Mouse (Mus musculus): ENCODE data around the gene Tbcb. TPM values are rescaled to one million over a fixed set of nuclear protein-coding genes. Genes with fewer than 3 reads are reported as not detected.

Gene Tbcb
- polyA plus RNA-seq, 1 experiment from 2014 or later: 245 TPM

DNA sequence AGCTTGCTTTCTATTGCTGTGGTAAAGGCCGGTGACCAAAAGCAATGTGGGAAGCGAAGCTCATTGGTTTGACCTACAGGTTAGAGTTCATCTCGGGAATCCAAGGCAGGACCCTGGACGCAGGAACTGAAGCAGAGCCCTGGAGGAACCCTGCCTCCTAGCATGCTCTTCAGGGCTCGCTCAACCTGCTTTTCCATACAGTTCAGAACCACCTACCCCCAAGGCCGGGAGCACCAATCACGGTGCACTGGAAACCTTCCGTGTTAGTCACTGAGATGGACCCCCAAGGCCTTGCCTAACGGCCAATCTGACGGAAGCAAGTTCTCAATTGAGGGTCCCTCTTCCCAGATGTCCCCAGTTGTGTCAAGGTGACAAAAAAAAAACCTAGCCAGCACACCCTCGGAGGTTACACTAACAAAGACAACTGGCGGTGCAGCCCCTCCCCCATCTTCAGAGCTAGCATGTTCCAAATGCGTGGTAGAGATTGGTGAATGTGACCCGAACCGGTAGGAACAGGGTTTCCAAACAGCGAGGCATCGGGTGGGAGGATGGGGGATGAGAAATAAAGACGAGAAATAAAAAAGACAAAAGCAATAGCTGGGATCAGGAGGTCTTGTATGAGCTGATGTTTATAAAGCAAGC lies 32.5 kb downstream of the Tbcb start:
- 81% methylated on average over 18 of the region's 18 CpGs for WGBS
- Histone ChIP-seq H3K4me3 (replicated peaks) (no peak overlapping the region), H3K36me3 (replicated peaks) (no peaks in the 10 kb centered on the region), H3K9me3 (no peaks in the 10 kb centered on the region), H3K27ac (no peak overlapping the region), H3K9ac (no peak overlapping the region), H3K27me3 (0 out of 2 replicates have a peak, but pooled peaks cover 3% of the 10 kb centered on the region), H3K4me2 (no peak overlapping the region), H3K4me1 (peaks cover 8% of the 10 kb centered on the region)
- no peak for ATAC-seq (ENCODE audit: low FRiP score)

DNA sequence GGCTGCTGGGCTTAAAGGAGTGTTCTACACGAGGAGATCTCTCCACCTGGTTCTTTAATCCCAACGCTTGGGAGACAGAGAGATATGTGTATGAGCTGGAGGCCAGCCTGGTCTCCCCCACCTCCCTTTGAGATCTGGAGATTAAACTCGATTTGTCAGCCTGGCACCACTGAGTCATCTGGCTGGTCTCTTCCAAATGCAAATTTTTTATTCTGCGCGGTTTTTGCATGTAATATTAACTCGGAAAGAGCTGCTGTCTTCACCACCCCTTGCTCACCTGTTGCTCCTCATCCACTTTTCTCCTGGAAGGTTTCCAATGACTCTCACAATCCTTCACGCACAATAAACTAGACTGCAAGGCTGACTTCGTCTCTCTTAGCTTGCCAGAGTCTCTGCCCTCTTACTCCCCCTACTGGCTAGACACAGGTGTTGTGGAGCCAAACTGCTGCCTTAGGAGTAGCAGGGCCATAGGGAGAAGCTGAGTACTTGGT lies 33.5 kb downstream of the Tbcb start, which contains the start of gene Capns1:
TSS of gene Capns1 (minus strand) at position 331 of the 491 bp plus-strand sequence.
- Histone ChIP-seq H3K4me3 (replicated peaks) (peak within 1 kb of the TSS; percentile 12; the same call in 1 of the 2 replicates), H3K27ac (no peak within 1 kb of the TSS), H3K9me3 (no peaks in the 10 kb centered on the region), H3K4me2 (peak within 1 kb of the TSS; percentile 20), H3K27me3 (0 out of 2 replicates have a peak, but pooled peaks cover 3% of the 10 kb centered on the region), H3K4me1 (peaks cover 11% of the 10 kb centered on the region), H3K9ac (no peak within 1 kb of the TSS), H3K36me3 (replicated peaks) (no peaks in the 10 kb centered on the region)
- 6% methylated on average over 8 of the region's 8 CpGs for WGBS
- ATAC-seq (ENCODE audit: low FRiP score): no peak

DNA sequence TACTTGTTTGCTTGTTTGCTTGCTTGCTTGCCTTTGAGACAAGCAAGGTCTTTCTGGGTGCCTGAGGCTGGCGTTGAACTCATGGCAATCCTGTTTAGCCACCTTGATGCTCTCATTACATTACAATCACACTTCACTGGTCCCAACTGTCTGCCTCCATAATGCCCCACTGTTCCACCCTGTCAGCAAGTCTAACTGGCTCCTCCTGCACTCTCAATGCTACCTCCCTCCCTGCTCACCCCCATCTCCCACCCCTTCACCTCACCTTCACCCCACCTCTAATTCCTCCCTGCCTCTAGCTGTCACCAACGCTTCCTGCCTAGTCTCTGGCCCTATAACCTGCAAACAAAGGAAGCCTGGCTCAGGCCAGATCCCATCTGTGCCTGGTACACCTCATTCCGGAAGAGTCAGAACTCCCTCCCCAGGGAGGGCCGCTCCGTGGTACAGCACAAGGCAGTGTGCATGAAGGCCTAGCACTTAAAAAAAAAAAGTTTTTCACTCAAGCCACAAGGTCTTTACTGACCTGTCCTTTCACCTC lies 34.4 kb downstream of the Tbcb start:
- Histone ChIP-seq H3K9me3 (no peaks in the 10 kb centered on the region), H3K27me3 (0 out of 2 replicates have a peak, but pooled peaks cover 3% of the 10 kb centered on the region), H3K9ac (no peak overlapping the region), H3K4me3 (replicated peaks) (no peak overlapping the region), H3K27ac (no peak overlapping the region), H3K4me2 (no peak overlapping the region), H3K4me1 (peaks cover 19% of the 10 kb centered on the region), H3K36me3 (replicated peaks) (no peaks in the 10 kb centered on the region)
- ATAC-seq (ENCODE audit: low FRiP score): no peak
- 83% methylated on average over 5 of the region's 5 CpGs for WGBS

DNA sequence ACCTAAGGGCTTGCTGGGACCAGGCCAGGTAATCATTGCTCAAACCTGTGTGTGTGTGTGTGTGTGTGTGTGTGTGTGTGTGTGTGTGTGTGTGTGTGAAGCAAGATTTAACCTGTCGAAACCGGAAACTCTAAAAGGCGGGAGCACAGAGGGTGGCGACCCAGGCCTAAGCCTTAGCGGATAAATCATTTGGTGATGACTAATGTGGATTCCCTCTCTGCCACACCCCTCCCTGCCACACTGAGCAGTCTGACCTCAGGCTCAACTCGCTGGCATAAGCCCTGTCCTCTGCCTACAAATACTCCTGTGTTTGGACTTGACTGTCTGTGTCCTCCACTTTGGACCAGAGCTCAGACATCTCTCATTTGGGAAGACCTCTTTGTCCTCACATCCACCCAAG lies 35.9 kb downstream of the Tbcb start:
- ATAC-seq (ENCODE audit: low FRiP score): no peak
- Histone ChIP-seq H3K9ac (no peak overlapping the region), H3K27ac (no peak overlapping the region), H3K27me3 (no peaks in the 10 kb centered on the region), H3K4me1 (peaks cover 21% of the 10 kb centered on the region), H3K4me3 (replicated peaks) (no peak overlapping the region), H3K4me2 (no peak overlapping the region), H3K9me3 (no peaks in the 10 kb centered on the region), H3K36me3 (replicated peaks) (peaks cover 12% of the 10 kb centered on the region)
- WGBS: 86% methylated on average over 6 of the region's 6 CpGs

DNA sequence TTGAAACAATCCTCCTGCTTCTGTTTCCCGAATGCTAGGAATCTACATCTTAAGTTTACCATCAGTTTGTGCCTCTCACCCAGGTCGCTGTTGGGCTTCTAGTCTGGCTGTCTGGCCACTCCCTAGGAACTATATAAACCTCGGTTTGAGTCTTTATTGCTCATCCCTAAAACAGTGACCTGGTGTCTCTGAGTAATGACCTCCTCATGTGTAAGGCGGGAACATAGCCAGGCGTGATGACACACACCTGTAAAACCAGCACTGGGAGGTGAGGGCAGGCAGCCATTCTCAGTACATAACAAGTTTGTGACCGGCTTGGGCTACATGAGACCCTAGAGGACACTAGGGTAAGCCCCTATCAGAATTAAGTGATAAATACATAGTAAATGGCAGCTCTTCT lies 36.6 kb downstream of the Tbcb start:
- Histone ChIP-seq H3K9me3 (no peaks in the 10 kb centered on the region), H3K9ac (peak overlapping the region; percentile 74; the same call in 1 of the 2 replicates), H3K36me3 (replicated peaks) (peaks cover 18% of the 10 kb centered on the region), H3K27ac (no peak overlapping the region), H3K4me1 (peaks cover 21% of the 10 kb centered on the region), H3K4me3 (replicated peaks) (no peak overlapping the region), H3K4me2 (peak overlapping the region; percentile 81), H3K27me3 (no peaks in the 10 kb centered on the region)
- ATAC-seq (ENCODE audit: low FRiP score): no peak
- 72% methylated on average over 6 of the region's 6 CpGs for WGBS

DNA sequence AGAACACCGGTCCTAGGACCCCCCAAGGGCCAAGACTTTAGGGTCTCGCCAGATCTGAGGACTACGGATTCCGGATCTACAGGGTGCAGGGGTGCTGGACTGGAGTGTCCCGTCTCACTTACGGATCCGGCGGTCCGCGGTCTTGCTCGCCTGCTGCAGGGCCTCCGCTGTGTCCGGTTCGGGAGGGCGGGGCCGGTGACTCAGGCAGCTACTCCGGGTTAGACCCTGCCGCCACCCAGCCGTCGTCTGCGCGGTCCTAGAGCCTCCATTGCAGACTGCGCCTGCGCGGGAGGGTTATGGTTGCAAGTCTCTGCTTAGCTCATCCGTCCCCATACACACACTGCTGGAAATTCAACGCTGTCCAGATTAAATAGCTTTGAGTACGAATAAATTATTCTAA lies 37.2 kb downstream of the Tbcb start:
- Histone ChIP-seq H3K9me3 (no peaks in the 10 kb centered on the region), H3K4me2 (peak overlapping the region; percentile 81), H3K27ac (peak overlapping the region; percentile 75), H3K36me3 (replicated peaks) (peaks cover 24% of the 10 kb centered on the region), H3K4me1 (peaks cover 21% of the 10 kb centered on the region), H3K27me3 (no peaks in the 10 kb centered on the region), H3K4me3 (replicated peaks) (peak overlapping the region; percentile 74), H3K9ac (peak overlapping the region; percentile 74)
- WGBS: under 1% methylated on average over 28 of the region's 28 CpGs
- peak; percentile 91 for ATAC-seq (ENCODE audit: low FRiP score)

DNA sequence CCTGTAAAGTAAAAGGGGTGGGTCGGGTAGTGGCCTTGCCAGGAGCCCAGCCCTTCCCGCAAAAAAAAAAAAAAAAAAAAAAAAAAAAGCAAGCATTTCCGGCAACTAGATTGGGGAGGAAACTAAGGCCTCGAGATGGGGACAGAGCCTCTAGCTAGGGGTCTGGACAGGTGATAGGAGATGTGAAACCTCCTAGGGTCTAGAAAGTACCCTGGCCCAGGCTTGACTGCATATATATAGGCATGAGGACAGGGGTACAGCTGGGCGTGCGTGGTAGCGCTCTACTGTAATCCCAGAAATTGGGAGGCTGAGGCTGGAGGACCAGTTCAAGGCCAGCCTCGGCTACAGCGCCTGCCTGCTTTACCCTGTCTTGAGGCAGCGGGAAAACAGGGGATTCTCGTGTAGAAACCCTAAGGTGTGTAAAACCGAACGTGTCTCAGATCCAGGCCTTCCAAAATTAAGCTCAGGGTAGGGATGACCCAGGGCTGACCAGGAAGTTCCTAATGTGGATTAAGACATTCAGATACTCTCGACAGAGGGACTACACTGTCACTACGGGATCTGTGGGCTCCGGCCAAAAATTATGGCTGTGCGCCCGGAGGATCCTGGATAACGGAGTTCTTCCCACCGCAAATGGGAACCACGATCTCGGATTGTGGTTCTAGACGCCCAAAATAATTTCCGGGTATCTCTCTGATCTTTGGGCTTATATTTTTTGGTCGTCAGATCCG lies 37.8 kb downstream of the Tbcb start:
- peak overlapping the region; percentile 81 for H3K4me2 ChIP-seq

DNA sequence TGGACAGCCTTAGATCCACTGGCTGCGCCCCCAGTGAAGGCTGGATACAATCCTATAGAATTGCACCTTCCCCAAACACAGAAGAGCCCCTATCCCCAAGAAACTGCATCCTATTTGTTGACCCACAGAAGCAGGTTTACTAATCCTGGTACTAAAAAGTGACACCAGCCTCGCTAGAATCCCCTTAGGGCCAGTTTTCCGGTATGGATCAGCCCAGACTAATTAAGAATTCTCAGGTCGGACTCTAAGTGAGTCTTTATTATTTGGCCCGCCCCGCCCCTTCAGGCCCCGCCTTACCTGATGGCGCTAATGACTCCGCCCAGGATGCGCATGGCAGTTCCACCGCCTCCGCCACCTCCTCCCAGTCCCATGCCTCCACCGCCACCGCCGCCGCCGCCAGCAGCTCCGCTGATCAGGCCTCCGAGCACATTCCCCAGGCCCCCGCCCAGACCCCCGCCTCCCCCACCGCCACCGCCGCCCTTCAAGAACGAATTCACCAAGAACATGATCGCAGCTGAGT lies 38.4 kb downstream of the Tbcb start:
- WGBS: 1% methylated on average over 18 of the region's 26 CpGs
- no peaks in the 10 kb centered on the region for H3K9me3 ChIP-seq
- ATAC-seq (ENCODE audit: low FRiP score): peak; percentile 71
- peaks cover 21% of the 10 kb centered on the region for H3K4me1 ChIP-seq
- H3K27me3 ChIP-seq: no peaks in the 10 kb centered on the region
- peaks cover 31% of the 10 kb centered on the region for H3K36me3 ChIP-seq (replicated peaks)
- H3K27ac ChIP-seq: peak overlapping the region; percentile 75
- H3K4me3 ChIP-seq (replicated peaks): peak overlapping the region; percentile 74
- H3K9ac ChIP-seq: peak overlapping the region; percentile 74
- peak overlapping the region; percentile 81 for H3K4me2 ChIP-seq

More for the DNA sequence above, 37.8 kb downstream of the Tbcb start:
- peak overlapping the region; percentile 75 for H3K27ac ChIP-seq
- 2% methylated on average over 26 of the region's 26 CpGs for WGBS
- peaks cover 21% of the 10 kb centered on the region for H3K4me1 ChIP-seq
- H3K9me3 ChIP-seq: no peaks in the 10 kb centered on the region
- H3K4me3 ChIP-seq (replicated peaks): peak overlapping the region; percentile 74
- no peaks in the 10 kb centered on the region for H3K27me3 ChIP-seq
- H3K36me3 ChIP-seq (replicated peaks): peaks cover 25% of the 10 kb centered on the region
- peak; percentile 21 for ATAC-seq (ENCODE audit: low FRiP score)
- H3K9ac ChIP-seq: peak overlapping the region; percentile 74

DNA sequence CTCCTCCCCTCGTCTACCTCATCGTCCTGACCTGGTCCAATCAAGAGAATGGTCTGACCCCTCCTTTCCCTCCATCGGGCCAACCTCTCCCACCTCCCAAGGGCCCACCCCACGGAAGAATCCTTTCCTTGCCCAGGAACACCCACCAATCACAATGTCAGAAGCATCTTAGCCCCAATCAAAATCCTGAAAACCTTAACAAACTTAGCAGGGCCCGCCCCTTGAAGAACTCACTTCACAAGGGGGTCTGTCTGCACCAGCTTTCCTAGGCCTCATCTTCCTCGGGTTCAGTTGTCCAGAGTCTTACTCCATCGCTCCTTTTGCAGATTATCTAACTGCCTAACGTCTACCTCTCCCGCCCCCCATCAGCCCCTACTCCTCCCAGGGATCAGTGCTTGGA lies 39.1 kb downstream of the Tbcb start:
- Histone ChIP-seq H3K9ac (peak overlapping the region; percentile 74), H3K27ac (peak overlapping the region; percentile 25; the same call in 1 of the 2 replicates)

DNA sequence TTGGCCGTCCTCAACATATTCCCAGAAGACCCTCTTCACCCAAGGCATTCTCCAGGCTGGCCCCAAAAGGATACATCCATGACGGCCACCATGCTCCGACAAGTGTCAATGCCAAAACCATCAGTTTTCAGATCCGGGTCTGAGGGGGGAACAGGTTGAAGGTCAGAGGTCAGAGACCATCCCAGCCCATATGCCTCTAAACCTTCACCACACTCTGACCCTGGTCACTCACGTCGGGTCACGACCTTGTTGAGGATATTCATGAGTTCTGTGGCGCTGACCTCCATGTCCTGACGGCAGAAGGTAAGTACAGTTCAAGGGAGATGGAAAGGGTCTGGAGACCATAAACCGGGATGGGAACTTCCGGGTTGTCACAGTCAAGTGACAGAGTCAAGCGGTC lies 40.0 kb downstream of the Tbcb start:
- no peak overlapping the region for H3K4me2 ChIP-seq
- no peak overlapping the region for H3K27ac ChIP-seq
- ATAC-seq (ENCODE audit: low FRiP score): no peak
- peaks cover 18% of the 10 kb centered on the region for H3K4me1 ChIP-seq
- peaks cover 45% of the 10 kb centered on the region for H3K36me3 ChIP-seq (replicated peaks)
- 89% methylated on average over 12 of the region's 12 CpGs for WGBS
- H3K9me3 ChIP-seq: no peaks in the 10 kb centered on the region
- H3K27me3 ChIP-seq: no peaks in the 10 kb centered on the region
- no peak overlapping the region for H3K9ac ChIP-seq
- no peak overlapping the region for H3K4me3 ChIP-seq (replicated peaks)

More for the DNA sequence above, 39.1 kb downstream of the Tbcb start:
- Histone ChIP-seq H3K4me2 (peak overlapping the region; percentile 81), H3K36me3 (replicated peaks) (peaks cover 36% of the 10 kb centered on the region), H3K9me3 (no peaks in the 10 kb centered on the region), H3K27me3 (no peaks in the 10 kb centered on the region), H3K4me3 (replicated peaks) (peak overlapping the region; percentile 74), H3K4me1 (peaks cover 18% of the 10 kb centered on the region)
- ATAC-seq (ENCODE audit: low FRiP score): no peak
- 9% methylated on average over 9 of the region's 9 CpGs for WGBS

DNA sequence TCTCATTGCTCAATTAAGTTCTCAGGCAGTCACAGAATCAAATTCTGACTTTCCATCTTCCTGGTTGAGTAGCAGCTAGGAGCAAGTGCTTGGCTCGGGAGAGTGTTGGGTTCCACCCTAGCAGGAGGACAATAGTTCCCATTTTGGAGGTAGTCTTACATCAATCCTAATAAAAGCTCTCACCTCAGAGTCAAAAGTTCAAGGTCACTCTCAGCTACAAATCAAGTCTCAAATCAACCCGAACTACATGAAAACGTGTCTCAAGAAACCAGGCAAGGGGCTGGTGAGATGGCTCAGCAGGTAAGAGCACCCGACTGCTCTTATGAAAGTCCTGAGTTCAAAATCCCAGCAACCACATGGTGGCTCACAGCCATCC lies 43.0 kb downstream of the Tbcb start:
- no peak for ATAC-seq (ENCODE audit: low FRiP score)
- Histone ChIP-seq H3K9me3 (no peaks in the 10 kb centered on the region), H3K36me3 (replicated peaks) (peaks cover 57% of the 10 kb centered on the region), H3K4me1 (peaks cover 19% of the 10 kb centered on the region), H3K27me3 (no peaks in the 10 kb centered on the region), H3K9ac (no peak overlapping the region), H3K4me2 (no peak overlapping the region), H3K27ac (no peak overlapping the region), H3K4me3 (replicated peaks) (no peak overlapping the region)
- 87% methylated on average over 4 of the region's 4 CpGs for WGBS

Measured in forebrain, embryonic 12.5 days (tissue).